ENCODE assay signal across 8 mouse cellular contexts in the genomic region with DNA sequence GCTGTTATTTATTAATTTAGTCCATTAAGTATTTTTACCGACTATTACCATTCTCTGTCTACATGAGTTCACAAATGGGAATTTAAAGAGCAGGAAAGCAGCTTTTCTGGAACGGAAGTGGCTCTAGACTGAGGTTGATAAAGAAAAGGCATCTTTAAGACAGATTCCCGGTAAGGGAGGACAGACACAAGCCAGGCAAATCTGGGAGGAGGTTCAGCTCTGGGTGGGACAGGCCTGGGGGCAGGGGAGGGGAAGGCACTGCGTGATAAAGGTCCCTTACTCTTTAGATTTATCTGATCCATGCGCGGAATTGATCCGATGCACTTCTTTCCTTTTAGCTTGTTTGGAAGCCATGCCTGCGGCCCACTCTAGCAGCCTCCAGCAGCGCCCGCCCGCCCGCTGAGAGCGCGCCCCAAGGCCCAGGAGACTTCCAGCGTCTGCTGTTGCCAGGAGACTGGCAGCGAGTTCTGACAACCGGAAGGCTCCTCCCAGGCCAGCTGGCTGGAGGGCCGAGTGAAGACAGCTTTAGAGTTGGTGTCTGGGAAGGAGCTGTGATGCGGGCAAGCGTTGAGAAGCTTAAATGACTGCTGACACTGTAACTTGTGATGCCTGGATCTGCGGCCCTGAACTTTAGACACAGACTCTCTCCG. TPM values are rescaled to one million over a fixed set of nuclear protein-coding genes. Genes with fewer than 3 reads are reported as not detected.
DNase-seq lines count a peak whose midpoint lies in the region; ATAC-seq and TF ChIP-seq lines count a peak whose summit lies in the region.
"Had no signal": no experiment of that assay in that cellular context is flagged by ENCODE, and none has a peak within 500 bp of the region (broad histone marks: within the 10 kb centered on the region; RNA-seq: fewer than 3 reads in every experiment).

Adgb (minus strand) TSS at position 366 of the 650 bp plus-strand sequence.

- peak; percentile 93 for ATAC-seq in forebrain, embryonic 13.5 days
- peak; percentile 79 for ATAC-seq in heart, embryonic 14.5 days (ENCODE audit: insufficient number of reproducible peaks, insufficient read depth, low FRiP score, low read depth)
- ATAC-seq in kidney, postnatal 0 days (replicated peaks; ENCODE audit: low FRiP score, low read depth): peak; percentile 94
- ATAC-seq in limb, embryonic 14.5 days (ENCODE audit: low FRiP score, low read depth): peak; percentile 68
- peak; percentile 94 for ATAC-seq in midbrain, embryonic 12.5 days (ENCODE audit: low FRiP score, low read depth)
- ATAC-seq in stomach, embryonic 15.5 days (ENCODE audit: insufficient read depth, low FRiP score, low read depth): peak; percentile 83; the same call in 1 of the 2 replicates

- H3K27me3 ChIP-seq in forebrain, embryonic 13.5 days: no peaks in the 10 kb centered on the region
- H3K27me3 ChIP-seq in heart, embryonic 14.5 days (ENCODE audit: control insufficient read depth, insufficient read depth, low read length): no peaks in the 10 kb centered on the region
- H3K27me3 ChIP-seq in kidney, postnatal 0 days (ENCODE audit: insufficient read depth, low read length): no peaks in the 10 kb centered on the region
- no peaks in the 10 kb centered on the region for H3K27me3 ChIP-seq in limb, embryonic 14.5 days (ENCODE audit: control insufficient read depth, insufficient read depth, low read length)
- H3K27me3 ChIP-seq in midbrain, embryonic 12.5 days: no peaks in the 10 kb centered on the region
- H3K27me3 ChIP-seq in stomach, embryonic 15.5 days (replicated peaks): no peaks in the 10 kb centered on the region

- H3K9me3 ChIP-seq in forebrain, embryonic 13.5 days (replicated peaks): no peaks in the 10 kb centered on the region
- H3K9me3 ChIP-seq in heart, embryonic 14.5 days (ENCODE audit: control insufficient read depth, low read length): no peaks in the 10 kb centered on the region
- H3K9me3 ChIP-seq in kidney, postnatal 0 days (replicated peaks; ENCODE audit: low read length): no peaks in the 10 kb centered on the region
- H3K9me3 ChIP-seq in limb, embryonic 14.5 days (ENCODE audit: control insufficient read depth, low read length): no peaks in the 10 kb centered on the region
- H3K9me3 ChIP-seq in midbrain, embryonic 12.5 days: no peaks in the 10 kb centered on the region
- H3K9me3 ChIP-seq in stomach, embryonic 15.5 days: no peaks in the 10 kb centered on the region

- no peak for TF ChIP-seq POLR2A in limb, embryonic 14.5 days (IDR thresholded peaks at IDR 0.05; ENCODE audit: borderline replicate concordance, extremely low read depth, insufficient read depth, insufficient read length)

- WGBS in forebrain, embryonic 13.5 days: 10% methylated on average over 22 of the region's 22 CpGs
- WGBS in heart, embryonic 14.5 days: 2% methylated on average over 22 of the region's 22 CpGs
- WGBS in kidney, postnatal 0 days: 8% methylated on average over 22 of the region's 22 CpGs
- 5% methylated on average over 22 of the region's 22 CpGs for WGBS in limb, embryonic 14.5 days
- WGBS in midbrain, embryonic 12.5 days: 5% methylated on average over 22 of the region's 22 CpGs
- WGBS in stomach, embryonic 15.5 days: 6% methylated on average over 22 of the region's 22 CpGs

- peak within 1 kb of the TSS; percentile 54 for H3K4me2 ChIP-seq in forebrain, embryonic 13.5 days
- H3K4me2 ChIP-seq in heart, embryonic 14.5 days (ENCODE audit: low read length): peak within 1 kb of the TSS; percentile 61
- peak within 1 kb of the TSS; percentile 53 for H3K4me2 ChIP-seq in kidney, postnatal 0 days (ENCODE audit: low read length)
- peak within 1 kb of the TSS; percentile 47 for H3K4me2 ChIP-seq in limb, embryonic 14.5 days (replicated peaks; ENCODE audit: low read depth, low read length, severe bottlenecking)
- peak within 1 kb of the TSS; percentile 54 for H3K4me2 ChIP-seq in midbrain, embryonic 12.5 days (replicated peaks)
- H3K4me2 ChIP-seq in stomach, embryonic 15.5 days: peak within 1 kb of the TSS; percentile 49

- no peak for TF ChIP-seq CTCF in kidney, postnatal 0 days (IDR thresholded peaks at IDR 0.05; ENCODE audit: low read depth)

- peak; percentile 43 for DNase-seq in cerebellum, adult 11-12 months
- DNase-seq in kidney, postnatal 0 days (ENCODE audit: low spot score): peak; percentile 81
- DNase-seq in limb, embryonic 14.5 days (ENCODE audit: low spot score): peak; percentile 69

- peak within 1 kb of the TSS; percentile 23 for H3K4me3 ChIP-seq in forebrain, embryonic 13.5 days
- H3K4me3 ChIP-seq in heart, embryonic 14.5 days (ENCODE audit: control insufficient read depth in 1 of 2, insufficient read depth in 1 of 2, low read depth in 1 of 2, low read length in 2 of 2): peak within 1 kb of the TSS; percentile 16 to 20
- H3K4me3 ChIP-seq in kidney, postnatal 0 days (replicated peaks; ENCODE audit: low read depth, low read length): peak within 1 kb of the TSS; percentile 20; the same call in 1 of the 2 replicates
- H3K4me3 ChIP-seq in limb, embryonic 14.5 days (replicated peaks; ENCODE audit: low read length): 0 out of 2 replicates have a peak within 1 kb of the TSS, but pooled peaks have one; percentile 14
- peak within 1 kb of the TSS; percentile 32 for H3K4me3 ChIP-seq in midbrain, embryonic 12.5 days
- peak within 1 kb of the TSS; percentile 20; the same call in 1 of the 2 replicates for H3K4me3 ChIP-seq in stomach, embryonic 15.5 days (replicated peaks)
- H3K4me3 ChIP-seq: erythroblast, embryonic 14.5 days had no signal

- H3K4me1 ChIP-seq in forebrain, embryonic 13.5 days: peaks cover 15% of the 10 kb centered on the region
- peaks cover 0 to 8% of the 10 kb centered on the region in 2 experiments; a peak in 2 of 4 replicates for H3K4me1 ChIP-seq in heart, embryonic 14.5 days (ENCODE audit: control insufficient read depth in 2 of 2, insufficient read depth in 2 of 2, low read length in 2 of 2)
- peaks cover 6% of the 10 kb centered on the region; the same call in 1 of the 2 replicates for H3K4me1 ChIP-seq in kidney, postnatal 0 days (replicated peaks; ENCODE audit: insufficient read depth, low read length)
- peaks cover 3% of the 10 kb centered on the region; the same call in 1 of the 2 replicates for H3K4me1 ChIP-seq in limb, embryonic 14.5 days (ENCODE audit: control insufficient read depth, insufficient read depth, low read length)
- peaks cover 14% of the 10 kb centered on the region for H3K4me1 ChIP-seq in midbrain, embryonic 12.5 days
- peaks cover 6% of the 10 kb centered on the region; the same call in 1 of the 2 replicates for H3K4me1 ChIP-seq in stomach, embryonic 15.5 days

- H3K9ac ChIP-seq in forebrain, embryonic 13.5 days: peak within 1 kb of the TSS; percentile 31; the same call in 1 of the 2 replicates
- H3K9ac ChIP-seq in heart, embryonic 14.5 days (ENCODE audit: low read length): peak within 1 kb of the TSS; percentile 62
- H3K9ac ChIP-seq in kidney, postnatal 0 days (ENCODE audit: low read depth, low read length): 0 out of 2 replicates have a peak within 1 kb of the TSS, but pooled peaks have one; percentile 31
- peak within 1 kb of the TSS; percentile 40; the same call in 1 of the 2 replicates for H3K9ac ChIP-seq in limb, embryonic 14.5 days (ENCODE audit: low read depth, low read length, severe bottlenecking)
- peak within 1 kb of the TSS; percentile 41; the same call in 1 of the 2 replicates for H3K9ac ChIP-seq in midbrain, embryonic 12.5 days (replicated peaks)
- H3K9ac ChIP-seq in stomach, embryonic 15.5 days: peak within 1 kb of the TSS; percentile 12; the same call in 1 of the 2 replicates

- H3K36me3 ChIP-seq in forebrain, embryonic 13.5 days (ENCODE audit: poor library complexity, severe bottlenecking): no peaks in the 10 kb centered on the region
- H3K36me3 ChIP-seq in heart, embryonic 14.5 days (ENCODE audit: control insufficient read depth, insufficient read depth, low read length): no peaks in the 10 kb centered on the region
- no peaks in the 10 kb centered on the region for H3K36me3 ChIP-seq in kidney, postnatal 0 days (ENCODE audit: insufficient read depth, low read length)
- no peaks in the 10 kb centered on the region for H3K36me3 ChIP-seq in limb, embryonic 14.5 days (ENCODE audit: control insufficient read depth, insufficient read depth, low read length)
- H3K36me3 ChIP-seq in midbrain, embryonic 12.5 days: no peaks in the 10 kb centered on the region
- H3K36me3 ChIP-seq in stomach, embryonic 15.5 days: no peaks in the 10 kb centered on the region

- no peak within 1 kb of the TSS for H3K27ac ChIP-seq in forebrain, embryonic 13.5 days
- no peak within 1 kb of the TSS for H3K27ac ChIP-seq in heart, embryonic 14.5 days (replicated peaks in 1 of 2; ENCODE audit: control insufficient read depth in 1 of 2, insufficient read depth in 1 of 2, low read depth in 2 of 2, low read length in 2 of 2)
- no peak within 1 kb of the TSS for H3K27ac ChIP-seq in kidney, postnatal 0 days
- H3K27ac ChIP-seq in limb, embryonic 14.5 days (replicated peaks; ENCODE audit: low read depth, low read length): no peak within 1 kb of the TSS
- no peak within 1 kb of the TSS; the same call in 1 of the 2 replicates for H3K27ac ChIP-seq in midbrain, embryonic 12.5 days (replicated peaks)
- H3K27ac ChIP-seq in stomach, embryonic 15.5 days: peak within 1 kb of the TSS; percentile 31; the same call in 1 of the 2 replicates

RNA-seq across cellular contexts. Expression of gene Adgb, which starts in this region (rescaled TPM):
- polyA plus RNA-seq in forebrain, embryonic 13.5 days (2015; fragmentation: Nextera tagmentation; extraction: Ambion mirVana): 0.09 and 0.11 TPM in 2 replicates
- 0.20 TPM in 2 replicates for polyA plus RNA-seq in heart, embryonic 14.5 days (2014; fragmentation: Nextera tagmentation; extraction: Ambion mirVana)
- 0.04 and 0.06 TPM in 2 replicates for polyA plus RNA-seq in kidney, postnatal 0 days (2015; fragmentation: Nextera tagmentation; extraction: Ambion mirVana)
- polyA plus RNA-seq in limb, embryonic 14.5 days (2012; rRNA removed): 0.27 and 0.47 TPM in 2 replicates
- polyA plus RNA-seq in limb, embryonic 14.5 days (2014; fragmentation: Nextera tagmentation; extraction: Ambion mirVana): 0.10 and 0.12 TPM in 2 replicates
- 0.11 and 0.14 TPM in 2 replicates for polyA plus RNA-seq in midbrain, embryonic 12.5 days (2016; fragmentation: Nextera tagmentation; extraction: Ambion mirVana)
- 0.17 and 0.21 TPM in 2 replicates for polyA plus RNA-seq in stomach, embryonic 15.5 days (2015; fragmentation: Nextera tagmentation; extraction: Ambion mirVana)
- polyA plus RNA-seq: erythroblast, embryonic 14.5 days had no signal

Comparison
In these comparisons a context has a peak if more than half of its experiments do, and no peak if none do; other contexts are left out.
1. Peak in ATAC-seq, H3K4me3 ChIP-seq, H3K9ac ChIP-seq and H3K4me2 ChIP-seq in forebrain, embryonic 13.5 days; RNA of the gene not detected or under 1 TPM.
2. Peak in ATAC-seq, H3K4me3 ChIP-seq, H3K9ac ChIP-seq and H3K4me2 ChIP-seq in heart, embryonic 14.5 days; RNA of the gene not detected or under 1 TPM.
3. Peak in DNase-seq, ATAC-seq, H3K4me3 ChIP-seq, H3K9ac ChIP-seq and H3K4me2 ChIP-seq in kidney, postnatal 0 days; RNA of the gene not detected or under 1 TPM.
4. Peak in DNase-seq, ATAC-seq, H3K4me3 ChIP-seq, H3K9ac ChIP-seq and H3K4me2 ChIP-seq in limb, embryonic 14.5 days; RNA of the gene not detected or under 1 TPM.
5. Peak in ATAC-seq, H3K4me3 ChIP-seq, H3K9ac ChIP-seq and H3K4me2 ChIP-seq in midbrain, embryonic 12.5 days; RNA of the gene not detected or under 1 TPM.
6. Peak in ATAC-seq, H3K4me3 ChIP-seq, H3K27ac ChIP-seq, H3K9ac ChIP-seq and H3K4me2 ChIP-seq in stomach, embryonic 15.5 days; RNA of the gene not detected or under 1 TPM.
7. H3K9ac ChIP-seq: peak in every context shown above with its lines; median percentile 62 in heart, embryonic 14.5 days; 41 in midbrain, embryonic 12.5 days; 40 in limb, embryonic 14.5 days; 31 in forebrain, embryonic 13.5 days; 31 in kidney, postnatal 0 days; 12 in stomach, embryonic 15.5 days.